Mouse (Mus musculus) embryonic facial prominence, embryonic 12.5 days (tissue): ENCODE measurements around the gene Ltb. TPM values are rescaled to one million over a fixed set of nuclear protein-coding genes. Genes with fewer than 3 reads are reported as not detected.

Experiments used
- ATAC-seq: fragments of 200-750 bp; cut with Nextera tagmentation; 2 replicates; pipeline ENCODE4 v1.8.0; 2017; ENCODE audit not compliant: insufficient number of reproducible peaks, insufficient read depth, low FRiP score, low TSS enrichment
- H3K27ac ChIP-seq: fragments of 300-500 bp; sonication (generic); 2 replicates; pipeline ENCODE4 v1.5.1; 2016; ENCODE audit warnings: mild to moderate bottlenecking
- H3K27me3 ChIP-seq: fragments of 300-500 bp; sonication (generic); 2 replicates; pipeline ENCODE4 v1.6.1; 2016; ENCODE audit warnings: mild to moderate bottlenecking, moderate library complexity
- H3K36me3 ChIP-seq: fragments of 300-500 bp; sonication (generic); 2 replicates; pipeline ENCODE4 v1.6.1; 2016; ENCODE audit warnings: mild to moderate bottlenecking
- H3K4me1 ChIP-seq: fragments of 300-500 bp; sonication (generic); 2 replicates; pipeline ENCODE4 v1.6.1; 2016
- H3K4me2 ChIP-seq: fragments of 300-500 bp; sonication (generic); replicated peaks from 2 replicates; pipeline ENCODE4 v1.6.1; 2016; ENCODE audit warnings: mild to moderate bottlenecking, moderate library complexity
- H3K4me3 ChIP-seq: fragments of 300-500 bp; sonication (generic); 2 replicates; pipeline ENCODE4 v1.5.1; 2016; ENCODE audit warnings: mild to moderate bottlenecking
- H3K9ac ChIP-seq: fragments of 300-500 bp; sonication (generic); 2 replicates; pipeline ENCODE4 v1.6.1; 2016; ENCODE audit warnings: mild to moderate bottlenecking, moderate library complexity
- H3K9me3 ChIP-seq: fragments of 300-500 bp; sonication (generic); 2 replicates; pipeline ENCODE4 v1.6.1; 2016; ENCODE audit warnings: mild to moderate bottlenecking, moderate library complexity
- WGBS: fragments of 180-500 bp; shearing (Covaris S2); methylation state at CpG from one replicate; pipeline ENCODE4 v1.1.7; 2016; 5-methylcytosine and 5-hydroxymethylcytosine counted together
- polyA plus RNA-seq: library from polyadenylated mRNA; unstranded; fragments of >200 nt; fragmentation: Nextera tagmentation; extraction: Ambion mirVana; gene quantifications from 2 replicates; pipeline ENCODE4 v1.2.1, GENCODE M21; 2016

The Ltb gene
- 0.95 and 0.98 TPM in 2 replicates for polyA plus RNA-seq

DNA sequence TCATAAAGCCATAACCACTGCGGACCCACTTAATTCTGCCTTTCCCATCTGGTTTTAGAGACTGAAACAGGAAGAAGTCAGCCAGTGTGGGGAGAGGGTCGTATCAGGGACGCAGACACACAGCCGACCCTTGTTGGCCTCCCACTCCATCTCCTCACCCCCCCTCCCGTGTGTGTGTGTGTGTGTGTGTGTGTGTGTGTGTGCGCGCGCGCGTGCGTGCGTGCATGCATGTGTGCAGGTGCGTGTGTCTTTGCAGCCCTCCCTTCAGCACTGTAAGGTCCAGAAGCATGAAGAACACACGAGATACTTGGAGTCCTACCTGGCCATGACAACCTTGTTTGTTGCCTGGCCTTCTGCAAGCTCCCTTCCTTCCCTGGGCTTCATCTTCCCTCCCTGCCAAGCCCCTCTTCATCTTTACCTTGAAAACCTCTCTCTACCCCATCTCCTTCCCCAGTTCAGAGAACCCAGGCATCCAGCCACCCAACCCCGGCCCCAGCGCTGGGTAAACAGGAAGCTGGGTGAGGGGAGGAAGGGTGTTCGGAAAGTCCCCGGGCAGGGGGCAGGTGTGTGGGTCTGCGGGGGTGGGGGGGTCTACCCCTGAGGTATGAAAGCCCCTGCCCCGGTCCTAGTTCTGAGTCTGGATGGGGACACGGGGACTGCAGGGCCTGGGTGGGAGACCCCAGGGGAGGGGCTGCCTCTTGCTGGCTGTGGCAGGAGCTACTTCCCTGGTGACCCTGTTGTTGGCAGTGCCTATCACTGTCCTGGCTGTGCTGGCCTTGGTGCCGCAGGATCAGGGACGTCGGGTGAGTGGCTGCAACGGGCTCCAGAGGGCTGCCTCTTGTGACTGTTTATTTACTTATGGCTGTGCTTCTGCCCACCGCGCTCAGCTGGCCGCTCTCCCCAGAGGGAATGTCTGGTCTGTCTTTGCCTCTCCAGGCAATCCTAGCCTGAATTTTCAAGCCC, at the start of gene Ltb:
TSS of gene Ltb (plus strand) at position 559 of the 963 bp plus-strand sequence.
- peak within 1 kb of the TSS; percentile 40 for H3K4me3 ChIP-seq
- peak within 1 kb of the TSS; percentile 68 for H3K4me2 ChIP-seq
- peak within 1 kb of the TSS; percentile 52; the same call in 1 of the 2 replicates for H3K9ac ChIP-seq
- H3K9me3 ChIP-seq: no peaks in the 10 kb centered on the region
- H3K27me3 ChIP-seq: peaks cover 50% of the 10 kb centered on the region
- H3K27ac ChIP-seq: no peak within 1 kb of the TSS
- H3K36me3 ChIP-seq: no peaks in the 10 kb centered on the region
- WGBS: 58% methylated on average over 26 of the region's 28 CpGs
- no peak for ATAC-seq
- peaks cover 20% of the 10 kb centered on the region for H3K4me1 ChIP-seq

DNA sequence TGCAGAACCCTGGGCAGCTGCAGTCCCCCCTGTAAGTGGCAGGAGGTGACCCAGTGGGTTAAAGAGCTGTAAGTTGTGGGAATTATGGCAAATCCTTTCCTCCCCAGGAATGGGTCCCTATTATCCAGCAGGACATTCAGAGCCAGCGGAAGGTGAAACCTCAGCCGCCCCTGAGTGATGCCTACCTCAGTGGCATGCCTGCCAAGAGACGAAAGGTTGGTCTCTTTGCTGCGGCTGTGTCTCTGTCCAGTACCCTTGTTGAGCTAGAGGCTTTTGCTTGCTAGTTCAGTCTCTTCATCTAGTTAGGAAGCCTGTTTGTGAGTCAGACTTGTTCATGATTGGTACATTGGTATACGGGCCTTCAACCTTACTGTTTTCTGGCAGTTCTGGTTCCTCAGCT, 48.1 kb upstream of the Ltb start:
- Histone ChIP-seq H3K4me3 (no peak overlapping the region), H3K27me3 (no peaks in the 10 kb centered on the region), H3K9me3 (no peaks in the 10 kb centered on the region), H3K27ac (no peak overlapping the region), H3K36me3 (peaks cover 93% of the 10 kb centered on the region), H3K4me2 (no peak overlapping the region), H3K4me1 (no peaks in the 10 kb centered on the region), H3K9ac (no peak overlapping the region)
- ATAC-seq: no peak
- 84% methylated on average over 5 of the region's 5 CpGs for WGBS

GRCm38 (mm10) chr17:35147348-35147747, 46.9 kb upstream of the Ltb start:
- WGBS: 70% methylated on average over 3 of the region's 3 CpGs
- Histone ChIP-seq H3K27me3 (no peaks in the 10 kb centered on the region), H3K4me1 (no peaks in the 10 kb centered on the region), H3K9me3 (no peaks in the 10 kb centered on the region), H3K27ac (no peak overlapping the region), H3K9ac (no peak overlapping the region), H3K4me2 (no peak overlapping the region), H3K4me3 (no peak overlapping the region), H3K36me3 (peaks cover 93% of the 10 kb centered on the region)
- no peak for ATAC-seq

- Histone ChIP-seq H3K9me3 (no peaks in the 10 kb centered on the region), H3K27me3 (no peaks in the 10 kb centered on the region), H3K4me2 (no peak overlapping the region), H3K9ac (no peak overlapping the region), H3K27ac (no peak overlapping the region), H3K4me1 (no peaks in the 10 kb centered on the region), H3K4me3 (no peak overlapping the region), H3K36me3 (peaks cover 93% of the 10 kb centered on the region)
- 70% methylated on average over 5 of the region's 5 CpGs for WGBS
- no peak for ATAC-seq
Measured at GRCm38 (mm10) chr17:35147922-35148639, 46.2 kb upstream of the Ltb start.

DNA sequence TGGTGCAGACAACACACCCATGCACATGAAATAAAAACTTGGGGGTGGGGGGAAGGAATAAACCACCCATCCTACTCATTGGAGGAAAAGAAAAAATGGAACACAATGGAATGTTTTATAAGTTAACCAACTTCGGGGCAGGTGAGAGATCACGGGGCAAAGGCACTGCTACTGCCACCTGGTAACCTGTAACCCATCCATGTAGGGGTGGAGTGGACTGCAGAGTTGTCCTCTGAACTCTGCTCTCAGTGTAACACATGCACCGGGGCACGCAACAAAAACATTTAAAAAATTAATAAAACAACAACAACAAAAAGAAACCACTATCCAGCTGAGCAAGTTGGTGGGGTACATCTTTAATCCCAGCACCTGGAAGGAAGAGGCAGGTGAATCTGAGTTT, 42.1 kb upstream of the Ltb start:
- Histone ChIP-seq H3K4me2 (no peak overlapping the region), H3K27me3 (no peaks in the 10 kb centered on the region), H3K27ac (no peak overlapping the region), H3K9me3 (no peaks in the 10 kb centered on the region), H3K4me1 (peaks cover 12% of the 10 kb centered on the region), H3K4me3 (no peak overlapping the region), H3K36me3 (peaks cover 93% of the 10 kb centered on the region), H3K9ac (no peak overlapping the region)
- 92% methylated on average over 4 of the region's 4 CpGs for whole genome bisulfite sequencing
- ATAC-seq: no peak

DNA sequence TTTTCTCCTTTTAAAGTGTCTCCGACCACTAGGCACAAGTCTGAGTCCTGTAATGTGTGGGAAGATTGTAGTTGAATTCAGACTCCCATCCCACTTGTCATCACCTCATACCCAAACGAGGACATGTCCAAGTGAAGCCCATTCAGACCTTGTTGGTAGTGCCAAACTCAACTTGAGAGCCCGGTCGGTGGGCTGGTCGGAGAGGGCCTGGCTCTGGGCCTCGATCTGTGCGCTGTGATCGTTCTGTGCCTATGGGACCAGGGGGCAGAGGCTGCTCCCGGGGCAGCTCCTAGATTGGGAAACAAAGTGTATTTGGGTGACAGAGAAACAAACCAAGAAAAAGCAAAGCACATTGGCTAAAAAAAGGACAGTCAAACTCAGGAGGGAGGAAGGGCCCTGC, 41.2 kb upstream of the Ltb start:
- H3K27me3 ChIP-seq: no peaks in the 10 kb centered on the region
- no peak overlapping the region for H3K27ac ChIP-seq
- no peaks in the 10 kb centered on the region for H3K9me3 ChIP-seq
- H3K9ac ChIP-seq: no peak overlapping the region
- H3K4me3 ChIP-seq: no peak overlapping the region
- H3K4me2 ChIP-seq: no peak overlapping the region
- H3K36me3 ChIP-seq: peaks cover 97% of the 10 kb centered on the region
- H3K4me1 ChIP-seq: peaks cover 12% of the 10 kb centered on the region
- 94% methylated on average over 9 of the region's 9 CpGs for WGBS
- ATAC-seq: no peak

- Histone ChIP-seq H3K4me3 (no peak overlapping the region), H3K4me2 (no peak overlapping the region)
- 59% methylated on average over 4 of the region's 4 CpGs for WGBS
Measured at GRCm38 (mm10) chr17:35153931-35154330, 40.3 kb upstream of the Ltb start.

DNA sequence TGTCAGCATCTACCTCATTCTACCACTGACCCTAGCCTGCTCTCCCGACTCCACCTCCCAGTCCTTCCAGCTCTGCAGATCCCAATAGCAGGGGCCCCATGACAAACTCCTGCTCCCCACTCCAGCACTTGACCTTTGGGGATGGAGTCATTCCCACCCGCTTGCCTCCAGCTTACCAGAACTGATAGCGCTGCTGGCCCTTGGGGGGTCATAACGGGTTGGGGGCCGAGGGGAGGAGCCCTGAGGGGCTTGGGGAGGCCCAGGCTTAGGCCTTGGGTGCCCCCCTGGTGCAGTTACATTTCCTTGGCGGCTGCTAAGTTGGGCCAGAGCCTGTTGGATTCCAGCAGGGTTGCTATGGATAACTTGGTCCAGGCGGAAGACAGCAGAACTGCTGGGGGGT, 39.6 kb upstream of the Ltb start:
- H3K4me2 ChIP-seq: no peak overlapping the region
- no peak overlapping the region for H3K9ac ChIP-seq
- H3K36me3 ChIP-seq: peaks cover 98% of the 10 kb centered on the region
- H3K4me3 ChIP-seq: no peak overlapping the region
- no peaks in the 10 kb centered on the region for H3K27me3 ChIP-seq
- peak overlapping the region; percentile 64 for H3K27ac ChIP-seq
- peaks cover 12% of the 10 kb centered on the region for H3K4me1 ChIP-seq
- H3K9me3 ChIP-seq: no peaks in the 10 kb centered on the region
- 82% methylated on average over 7 of the region's 7 CpGs for WGBS
- no peak for ATAC-seq

More at GRCm38 (mm10) chr17:35153931-35154330, 40.3 kb upstream of the Ltb start:
- peaks cover 98% of the 10 kb centered on the region for H3K36me3 ChIP-seq
- no peaks in the 10 kb centered on the region for H3K27me3 ChIP-seq
- no peak for ATAC-seq
- no peaks in the 10 kb centered on the region for H3K9me3 ChIP-seq
- peak overlapping the region; percentile 64 for H3K27ac ChIP-seq
- H3K9ac ChIP-seq: no peak overlapping the region
- H3K4me1 ChIP-seq: peaks cover 12% of the 10 kb centered on the region

GRCm38 (mm10) chr17:35155451-35155850, 38.8 kb upstream of the Ltb start:
- H3K36me3 ChIP-seq: peaks cover 98% of the 10 kb centered on the region
- H3K9ac ChIP-seq: no peak overlapping the region
- H3K4me2 ChIP-seq: no peak overlapping the region
- no peak for ATAC-seq
- H3K4me3 ChIP-seq: no peak overlapping the region
- 90% methylated on average over 12 of the region's 12 CpGs for WGBS
- H3K4me1 ChIP-seq: peaks cover 12% of the 10 kb centered on the region
- no peaks in the 10 kb centered on the region for H3K9me3 ChIP-seq
- H3K27me3 ChIP-seq: no peaks in the 10 kb centered on the region
- H3K27ac ChIP-seq: no peak overlapping the region

GRCm38 (mm10) chr17:35156461-35157200, 37.6 kb upstream of the Ltb start:
- no peaks in the 10 kb centered on the region for H3K9me3 ChIP-seq
- no peak; the same call in 1 of the 2 replicates for ATAC-seq
- peaks cover 100% of the 10 kb centered on the region for H3K36me3 ChIP-seq
- peaks cover 12% of the 10 kb centered on the region for H3K4me1 ChIP-seq
- WGBS: 93% methylated on average over 33 of the region's 33 CpGs
- no peak overlapping the region for H3K27ac ChIP-seq
- no peaks in the 10 kb centered on the region for H3K27me3 ChIP-seq
- H3K4me3 ChIP-seq: no peak overlapping the region
- no peak overlapping the region for H3K9ac ChIP-seq
- no peak overlapping the region for H3K4me2 ChIP-seq

GRCm38 (mm10) chr17:35157254-35157653, 37.0 kb upstream of the Ltb start:
- Histone ChIP-seq H3K4me3 (no peak overlapping the region), H3K4me2 (no peak overlapping the region), H3K27me3 (no peaks in the 10 kb centered on the region), H3K27ac (no peak overlapping the region), H3K36me3 (peaks cover 100% of the 10 kb centered on the region), H3K4me1 (peaks cover 16% of the 10 kb centered on the region), H3K9me3 (no peaks in the 10 kb centered on the region), H3K9ac (no peak overlapping the region)
- WGBS: 92% methylated on average over 8 of the region's 8 CpGs
- no peak for ATAC-seq
